Mouse (Mus musculus) C2C12 (cell line): Measurements from ENCODE around the gene Mcm3ap.

ENCODE experiments used
- CEBPB ChIP-seq: IDR thresholded peaks from one replicate; pipeline ENCODE4 v1.6.1; 2011; ENCODE audit warnings: low read depth, mild to moderate bottlenecking, control low read depth, moderate library complexity
- CTCF ChIP-seq: IDR thresholded peaks from one replicate; pipeline ENCODE4 v1.5.1; 2011; ENCODE audit not compliant: control insufficient read depth, insufficient read depth, insufficient read length
- FOSL1 ChIP-seq: IDR thresholded peaks from one replicate; pipeline ENCODE4 v1.8.0; 2011; ENCODE audit warnings: mild to moderate bottlenecking, low read length; ENCODE audit not compliant: poor library complexity, insufficient read depth, severe bottlenecking
- MAX ChIP-seq: IDR thresholded peaks from one replicate; pipeline ENCODE4 v1.6.1; 2011; ENCODE audit warnings: mild to moderate bottlenecking, control low read depth
- MYOG ChIP-seq: IDR thresholded peaks from one replicate; pipeline ENCODE4 v1.6.1; 2011; ENCODE audit not compliant: control insufficient read depth, insufficient read length; ENCODE audit errors: extremely low read depth
- USF1 ChIP-seq: IDR thresholded peaks from one replicate; pipeline ENCODE4 v1.6.1; 2011; ENCODE audit warnings: low read depth, mild to moderate bottlenecking, control low read depth, moderate library complexity

DNA sequence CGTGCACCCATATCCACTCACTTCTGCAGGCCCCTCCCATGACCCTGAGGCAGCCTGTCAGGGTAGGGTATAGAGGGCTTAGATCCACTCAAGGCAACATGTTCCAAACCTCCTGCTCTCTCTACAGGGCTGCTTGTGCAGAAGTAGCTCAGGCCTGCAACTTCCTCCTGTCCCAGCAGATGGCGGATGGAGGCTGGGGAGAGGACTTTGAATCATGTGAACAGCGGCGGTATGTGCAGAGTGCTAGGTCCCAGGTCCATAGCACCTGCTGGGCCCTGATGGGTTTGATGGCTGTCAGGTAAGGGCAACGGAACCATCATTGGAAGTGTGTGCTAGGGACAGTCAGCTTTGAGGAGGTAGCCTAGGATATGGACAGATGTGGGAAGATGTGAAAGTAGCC, 81.7 kb downstream of the Mcm3ap start:
- TF ChIP-seq CTCF (no peak), USF1 (no peak), FOSL1 (no peak), CEBPB (no peak), MYOG (no peak), MAX (no peak)
